Mouse (Mus musculus) ES-Bruce4 (cell line): ENCODE results near the gene Pnpla8.

Experiments
- CTCF ChIP-seq: IDR thresholded peaks from one replicate; pipeline ENCODE4 v1.8.1; 2011; ENCODE audit warnings: low read depth, low read length
- EP300 ChIP-seq: IDR thresholded peaks from 2 replicates; pipeline ENCODE4 v1.6.1; 2011; ENCODE audit warnings: low read depth, low read length; ENCODE audit not compliant: insufficient read depth
- POLR2A ChIP-seq: IDR thresholded peaks from one replicate; pipeline ENCODE4 v1.8.1; 2011; ENCODE audit warnings: low read length; ENCODE audit not compliant: insufficient read depth

- TF ChIP-seq CTCF: no peak
- TF ChIP-seq POLR2A: no peak
- TF ChIP-seq EP300: no peak
These were observed 11.9 kb upstream of the Pnpla8 start for GRCm38 (mm10) chr12:44209141-44209823.
